Mouse (Mus musculus) adrenal gland, postnatal 14 days (tissue): ENCODE data around the gene Adam19. TPM values are rescaled to one million over a fixed set of nuclear protein-coding genes. Genes with fewer than 3 reads are reported as not detected.

ENCODE experiments used
- DNase-seq: peaks from one replicate; pipeline ENCODE4 v3.0.0; 2021; ENCODE audit warnings: mixed read lengths
- total RNA-seq: library from RNA; stranded (reverse); gene quantifications from 2 replicates; pipeline ENCODE4 v1.2.3, GENCODE M21; 2021

The Adam19 gene
- total RNA-seq, 1 experiment from 2014 or later = 10.7 TPM

DNA sequence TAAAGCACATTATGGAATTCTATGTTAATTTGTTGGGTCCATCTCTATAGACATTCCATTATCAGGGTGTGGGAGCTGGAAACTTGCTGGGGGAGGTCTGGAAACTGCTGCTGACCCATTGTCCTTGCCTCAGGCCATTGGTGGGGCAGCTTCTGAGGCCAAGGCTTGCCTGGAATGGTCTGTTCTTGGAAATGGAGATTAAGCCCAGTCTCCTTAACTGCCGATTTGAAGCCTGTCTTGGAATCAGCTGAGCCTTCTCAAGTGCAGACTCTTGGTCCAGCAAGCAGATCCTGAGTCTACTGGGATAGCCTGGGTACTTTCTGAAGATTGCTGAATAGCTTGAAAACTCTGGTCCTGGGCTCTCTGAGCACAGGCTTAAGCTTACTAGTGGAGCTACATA is 51.3 kb downstream of the Adam19 start:
- no peak for DNase-seq

DNA sequence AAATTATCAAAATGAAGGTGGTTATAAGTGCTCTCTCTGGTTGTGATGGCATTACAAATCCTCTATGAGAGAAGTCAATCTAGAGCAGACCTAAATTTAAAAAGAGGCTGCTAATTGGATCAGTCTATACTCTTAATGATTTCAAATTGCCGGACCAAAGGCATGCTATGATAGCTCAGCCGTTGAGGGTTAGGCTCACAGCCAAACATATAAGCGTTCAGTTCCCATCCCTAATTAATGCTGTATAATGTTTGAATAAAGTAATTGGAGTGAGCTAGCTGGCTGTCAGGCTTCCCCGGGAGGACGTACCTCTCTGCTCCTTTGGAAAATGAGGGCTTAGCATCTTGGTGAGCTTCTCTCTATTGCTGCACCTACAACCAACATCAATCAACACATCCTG is 53.4 kb downstream of the Adam19 start:
- DNase-seq = no peak

DNA sequence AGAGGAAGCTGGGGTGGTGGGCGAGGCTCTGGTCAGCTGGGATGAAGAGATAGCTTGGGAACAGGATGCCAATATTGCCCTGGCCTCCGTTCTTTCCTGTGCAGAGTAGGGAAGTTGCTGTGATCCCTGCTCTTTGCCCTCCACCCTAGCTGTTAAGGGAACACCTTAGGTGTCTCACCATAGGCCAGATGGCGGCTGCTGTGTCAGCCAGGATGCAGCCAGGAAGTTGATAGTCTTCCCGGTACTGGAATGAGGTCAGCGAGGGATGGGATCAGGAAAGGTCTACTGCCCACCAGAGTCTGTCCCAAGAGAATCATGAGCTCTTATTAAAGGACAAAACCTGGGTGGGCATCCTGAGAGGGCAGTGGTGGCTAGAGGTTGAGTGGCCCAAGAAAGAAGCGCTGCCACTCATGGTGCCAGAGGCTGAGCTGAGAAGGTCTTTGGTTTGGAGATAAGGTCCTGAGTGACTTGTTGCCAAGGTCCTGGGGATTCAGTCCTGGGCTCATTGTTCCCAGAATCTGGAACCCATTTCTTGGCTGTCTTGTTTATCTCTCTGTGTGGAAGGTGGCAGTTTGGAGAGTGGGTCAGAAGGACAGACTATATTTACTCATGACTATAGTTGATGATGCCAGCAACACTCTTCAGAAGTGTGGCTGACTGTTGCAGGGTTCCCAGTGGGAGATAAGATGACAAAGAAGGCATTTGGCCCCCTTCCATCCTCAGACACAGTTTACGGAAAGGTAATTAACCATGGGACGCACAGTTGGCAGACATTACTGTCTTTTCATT is 54.6 kb downstream of the Adam19 start:
- DNase-seq = no peak

DNA sequence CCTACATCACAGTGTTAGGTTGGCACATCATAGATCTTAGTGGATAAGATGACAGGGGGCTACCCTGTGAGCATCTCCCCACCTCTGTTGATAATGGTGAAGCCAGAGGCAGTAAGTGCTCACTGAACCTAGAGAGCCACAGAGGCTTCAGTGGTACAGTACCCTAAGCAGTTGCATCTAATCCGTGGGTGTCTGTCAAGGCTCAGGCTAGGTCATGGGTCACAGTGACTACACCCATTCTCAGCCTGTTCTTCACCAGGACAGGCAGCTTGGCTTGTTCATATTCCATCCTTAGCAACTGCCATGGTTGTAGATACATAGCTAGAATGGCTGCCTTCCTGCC is 55.1 kb downstream of the Adam19 start:
- no peak for DNase-seq

DNA sequence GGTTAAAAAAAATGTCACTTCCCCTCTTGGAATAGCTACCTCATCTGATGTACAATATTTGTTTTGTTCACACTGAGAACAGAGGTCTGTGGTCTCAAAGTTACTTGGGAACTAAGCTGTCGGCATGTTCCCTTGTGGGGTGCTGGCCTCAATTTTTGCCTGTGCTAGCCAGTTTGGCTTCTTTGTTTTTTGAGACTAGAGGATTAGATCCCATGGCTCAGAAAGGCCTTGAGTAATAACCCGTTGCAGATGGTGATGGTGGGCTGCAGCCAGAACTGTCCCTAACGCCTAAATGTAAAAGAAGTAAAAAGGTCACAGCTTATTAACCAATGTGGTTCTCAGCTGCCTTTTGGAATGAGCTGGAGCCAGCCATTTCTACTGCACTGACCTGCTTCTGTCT is 57.4 kb downstream of the Adam19 start:
- no peak for DNase-seq

DNA sequence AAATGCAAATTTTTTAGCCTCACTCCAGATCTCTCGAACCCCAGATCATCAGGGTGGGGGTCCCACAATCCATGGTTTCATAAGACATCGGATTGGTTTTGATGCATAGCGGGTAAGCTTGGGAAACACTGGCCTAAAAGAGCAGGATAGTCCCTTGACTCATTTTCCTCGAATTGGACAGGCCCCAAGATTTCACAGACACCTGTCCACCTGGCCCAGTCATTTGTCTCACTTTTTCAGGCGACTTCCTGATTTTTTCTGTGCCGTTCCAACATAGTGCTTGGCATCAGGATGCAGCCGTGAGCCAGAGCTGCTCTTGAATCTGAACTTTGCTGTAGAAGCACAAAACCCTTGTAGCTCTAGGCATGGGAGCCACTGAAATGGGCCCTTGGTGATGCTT is 58.4 kb downstream of the Adam19 start:
- no peak for DNase-seq

DNA sequence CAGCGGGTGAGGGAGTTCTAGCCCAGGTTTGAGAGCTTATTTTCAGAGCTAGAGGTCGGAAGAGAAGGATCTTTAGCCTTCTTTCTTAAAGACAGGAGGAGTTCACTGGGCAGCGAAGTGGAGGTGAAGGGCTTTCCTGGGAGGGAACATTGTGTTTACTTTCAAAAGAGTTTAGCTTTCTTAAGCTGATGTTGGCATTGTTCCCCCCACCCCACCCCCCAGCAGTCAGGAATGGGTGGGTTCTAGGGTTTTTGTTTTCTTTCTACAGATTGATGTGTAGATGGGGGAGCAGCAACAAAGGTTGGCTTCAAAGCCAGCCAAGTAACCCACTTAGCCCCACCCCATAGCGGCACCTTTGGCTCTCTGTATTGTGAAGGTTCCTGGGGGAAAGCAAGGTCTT is 59.2 kb downstream of the Adam19 start:
- DNase-seq = no peak

DNA sequence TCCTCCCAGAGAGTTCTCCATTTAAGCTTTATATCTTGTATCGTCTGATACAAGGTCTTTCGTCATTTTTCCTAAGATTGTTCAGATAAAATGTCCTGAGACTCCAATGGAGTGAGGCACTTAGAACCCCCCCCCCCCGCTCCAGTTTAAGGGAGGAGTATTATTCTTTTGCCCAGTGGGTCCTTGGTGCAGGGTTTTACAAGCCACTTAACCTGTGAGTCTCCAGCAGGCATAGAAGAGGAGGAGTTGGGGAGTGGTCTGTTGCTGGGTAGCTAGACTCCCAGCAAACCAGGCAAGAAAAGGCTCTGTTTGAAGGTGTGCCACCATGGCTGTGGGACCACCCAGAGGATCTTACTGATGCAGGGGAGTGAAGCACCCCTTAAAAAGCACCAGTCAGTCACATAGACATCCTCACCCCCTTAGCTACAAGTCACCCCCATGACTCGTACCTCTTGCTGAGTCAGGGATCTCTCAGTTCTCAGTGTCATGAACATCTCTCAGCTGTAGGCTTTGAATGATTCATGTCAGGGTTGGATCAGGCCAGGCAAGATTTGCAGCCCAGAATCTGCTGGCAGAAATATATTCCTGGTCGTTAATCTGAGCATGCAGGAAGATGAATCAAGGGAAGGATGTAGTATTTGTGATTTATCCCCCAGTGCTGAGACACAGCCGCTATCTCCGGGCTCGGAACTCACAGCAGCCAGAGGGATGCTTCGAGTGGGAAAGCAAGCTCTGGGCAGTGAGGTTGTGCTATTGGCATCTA is 59.8 kb downstream of the Adam19 start:
- peak; percentile 58 for DNase-seq

DNA sequence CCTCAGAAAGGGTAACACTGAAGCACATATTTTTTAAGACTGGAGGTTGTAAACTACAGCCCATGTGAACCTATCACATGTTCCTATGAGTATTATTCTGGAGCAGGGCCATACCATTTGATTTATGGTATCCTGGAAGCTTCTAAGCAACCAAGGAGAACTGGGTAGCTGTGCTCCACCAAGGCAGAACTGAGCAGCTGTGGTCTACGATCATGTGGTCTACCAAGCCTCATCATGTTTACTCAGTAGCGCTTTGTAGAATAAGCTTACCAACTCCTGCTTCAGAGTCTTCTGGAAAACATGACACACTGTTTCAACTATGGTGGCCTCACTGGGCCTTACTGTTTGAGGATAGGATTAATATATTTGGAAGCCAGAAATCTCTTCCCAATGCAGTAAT is 60.7 kb downstream of the Adam19 start:
- no peak for DNase-seq

DNA sequence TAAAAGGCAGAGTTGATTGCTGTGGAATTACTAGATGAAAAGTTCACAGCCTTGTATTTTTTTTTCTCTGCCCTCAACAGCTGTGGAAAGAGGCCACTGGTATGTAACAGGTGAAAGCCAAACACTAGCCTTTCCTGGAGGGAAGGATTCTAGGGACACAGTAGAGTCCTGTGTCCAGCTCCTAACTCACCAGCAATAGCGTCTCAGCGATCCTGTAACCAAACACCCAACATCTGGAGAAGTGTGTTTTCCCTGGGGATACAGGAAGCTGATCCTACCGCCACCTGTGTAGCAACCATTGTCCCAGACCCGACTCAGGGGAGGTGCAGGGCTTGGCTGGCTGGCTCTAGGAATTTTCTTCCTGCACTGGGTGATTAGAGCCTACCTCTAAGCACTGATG is 63.8 kb downstream of the Adam19 start:
- no peak for DNase-seq

DNA sequence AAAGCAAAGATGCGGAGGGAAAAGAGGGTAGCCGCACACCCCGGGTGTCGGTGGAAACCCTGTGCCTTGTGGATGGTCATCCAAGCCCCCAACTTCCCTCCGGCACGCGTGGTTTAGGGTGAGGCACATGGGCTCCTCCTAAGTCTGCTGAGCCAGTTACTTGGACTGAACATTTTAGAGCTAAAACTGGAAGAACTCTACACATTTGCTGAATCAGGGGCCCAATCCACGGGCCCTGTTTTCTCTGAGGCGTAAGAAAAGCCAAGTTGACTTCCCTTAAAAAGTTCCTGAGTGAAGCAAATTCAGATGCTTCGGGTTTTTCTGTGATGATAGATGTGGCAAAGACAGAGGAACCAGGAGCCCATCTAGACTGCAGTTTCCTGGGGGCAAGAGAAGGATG is 64.3 kb downstream of the Adam19 start:
- no peak for DNase-seq

DNA sequence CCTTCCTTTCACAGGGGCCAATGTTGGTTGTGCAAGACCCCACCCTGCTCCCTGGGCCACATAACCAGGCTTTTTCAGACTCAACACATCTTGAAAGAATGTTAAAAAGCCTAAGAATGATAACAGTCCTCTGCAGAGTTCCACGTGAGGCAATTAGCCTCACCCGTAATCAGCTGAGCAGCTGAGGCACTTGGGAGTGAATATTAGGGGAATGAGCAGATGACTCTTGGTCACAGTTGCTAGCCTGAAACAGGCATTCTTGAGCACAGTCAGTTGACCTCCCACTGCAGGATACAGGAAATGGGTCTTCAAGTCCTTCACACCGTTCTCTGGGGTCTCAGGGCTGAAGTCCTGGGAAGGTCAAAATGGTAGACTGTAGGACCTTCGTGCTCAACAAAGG is 65.9 kb downstream of the Adam19 start:
- no peak for DNase-seq

DNA sequence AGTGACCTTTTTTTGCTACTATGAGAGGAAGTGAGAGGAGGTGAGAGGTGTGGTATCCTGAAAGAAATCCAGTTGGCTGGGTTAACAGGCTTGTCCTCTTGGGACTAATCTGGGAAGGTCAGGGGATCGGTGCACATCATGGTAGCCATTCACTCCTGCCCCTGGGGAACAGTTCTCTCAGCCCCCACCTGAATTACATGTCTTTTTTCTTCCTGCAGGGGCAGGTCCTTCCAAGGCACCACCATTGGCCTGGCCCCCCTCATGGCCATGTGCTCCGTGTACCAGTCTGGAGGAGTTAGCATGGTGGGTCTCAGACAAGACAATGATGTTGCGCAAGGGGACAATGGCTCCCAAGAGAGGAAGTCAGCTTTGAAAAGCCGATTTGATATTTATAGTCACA is 67.1 kb downstream of the Adam19 start:
- DNase-seq = no peak

DNA sequence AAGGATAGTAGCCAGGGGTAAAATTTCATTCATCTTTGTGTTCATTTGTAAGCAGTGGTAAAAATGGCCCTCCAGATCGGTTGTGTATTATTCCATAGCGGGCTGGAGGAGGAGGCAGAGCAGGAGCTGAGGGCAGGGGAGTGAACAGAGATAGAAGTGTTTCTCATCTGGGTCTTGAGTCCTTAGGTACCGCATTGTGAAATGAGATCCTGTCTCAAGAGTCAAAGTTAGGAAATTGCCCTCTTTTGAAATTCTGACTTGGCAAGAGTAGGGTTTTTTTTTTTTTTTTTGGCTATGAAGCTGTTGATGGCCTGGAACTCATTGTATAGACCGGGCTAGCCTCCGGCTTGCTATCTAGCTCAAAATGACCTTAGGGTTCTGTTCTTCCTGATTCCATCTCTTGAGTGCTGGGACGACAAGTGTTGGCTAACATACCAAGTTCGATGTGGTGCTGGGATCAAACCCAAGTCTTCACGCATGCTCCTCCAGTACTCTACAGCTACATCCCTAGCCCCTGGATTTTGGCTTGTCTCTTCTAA is 67.6 kb downstream of the Adam19 start:
- DNase-seq = no peak

DNA sequence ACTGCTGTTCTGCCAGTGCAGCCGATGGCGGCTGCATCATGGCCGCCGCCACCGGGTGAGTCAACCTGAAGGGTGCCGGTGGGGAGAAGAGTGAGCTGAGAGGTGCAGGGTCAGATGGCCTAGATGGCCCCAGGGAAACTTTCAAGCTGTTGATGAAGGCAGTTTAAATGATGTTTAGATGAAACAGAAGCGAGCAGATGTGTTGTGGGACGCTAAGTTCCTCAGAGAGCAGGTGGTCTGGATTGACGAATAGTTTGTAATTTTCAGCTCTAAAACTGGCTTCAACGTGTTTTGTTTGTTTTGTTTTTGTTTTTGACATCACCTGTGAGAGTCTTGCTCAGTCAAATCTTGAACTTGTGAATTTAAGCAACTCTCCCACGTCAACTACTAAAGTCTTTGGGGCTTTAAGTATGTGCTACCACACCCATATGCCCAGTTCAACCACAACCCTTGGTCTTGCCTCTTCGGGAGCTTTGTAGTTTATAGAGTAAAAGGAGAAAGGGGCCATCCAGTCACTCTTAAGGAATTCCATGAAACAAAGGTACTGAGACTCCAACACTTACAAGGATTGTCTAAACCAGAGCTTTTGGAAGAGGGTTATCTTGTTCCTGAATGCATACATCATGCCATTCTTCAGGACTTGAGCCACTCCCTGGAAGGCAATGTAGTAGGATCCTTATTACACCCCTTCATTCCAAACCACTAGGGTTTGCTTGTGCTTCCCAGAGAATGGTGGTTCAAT is 69.5 kb downstream of the Adam19 start:
- no peak for DNase-seq

DNA sequence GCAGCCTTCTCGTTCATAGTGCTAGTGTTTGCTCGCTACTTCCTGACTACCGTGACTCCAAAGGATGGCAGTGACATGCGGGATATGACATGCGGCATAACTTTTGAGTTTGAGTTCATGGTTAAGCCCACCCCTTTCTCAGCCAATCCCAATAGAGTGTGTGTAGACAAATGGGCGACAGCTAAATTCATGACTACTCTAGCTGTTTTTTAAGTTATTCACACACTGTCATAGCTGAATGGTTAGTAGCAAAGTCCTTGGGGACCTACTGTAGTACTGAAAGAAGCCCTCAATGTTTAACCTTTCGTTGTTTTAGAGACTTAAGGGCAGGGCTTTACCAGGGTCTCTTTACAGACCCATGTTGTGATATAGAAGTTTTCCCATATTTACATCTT is 70.0 kb downstream of the Adam19 start:
- no peak for DNase-seq

DNA sequence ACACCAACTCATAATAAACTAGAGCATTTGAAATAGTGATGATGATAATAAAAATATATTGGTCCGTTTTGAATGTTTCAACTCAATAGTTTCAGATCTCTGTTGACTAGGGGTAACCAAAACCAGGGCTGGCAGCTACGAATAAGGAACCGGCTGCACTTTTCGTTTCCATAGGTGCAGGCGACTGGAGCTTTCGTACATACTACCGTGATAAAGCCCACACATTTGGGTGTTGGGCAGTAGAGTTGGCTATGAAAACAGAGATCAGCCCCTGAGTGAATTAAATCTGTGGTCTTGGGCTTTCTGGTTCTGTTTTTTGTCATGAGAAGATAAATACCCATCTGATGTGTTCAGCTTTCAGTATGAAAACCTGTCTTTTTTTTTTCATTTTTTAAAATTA is 70.5 kb downstream of the Adam19 start:
- DNase-seq = no peak

DNA sequence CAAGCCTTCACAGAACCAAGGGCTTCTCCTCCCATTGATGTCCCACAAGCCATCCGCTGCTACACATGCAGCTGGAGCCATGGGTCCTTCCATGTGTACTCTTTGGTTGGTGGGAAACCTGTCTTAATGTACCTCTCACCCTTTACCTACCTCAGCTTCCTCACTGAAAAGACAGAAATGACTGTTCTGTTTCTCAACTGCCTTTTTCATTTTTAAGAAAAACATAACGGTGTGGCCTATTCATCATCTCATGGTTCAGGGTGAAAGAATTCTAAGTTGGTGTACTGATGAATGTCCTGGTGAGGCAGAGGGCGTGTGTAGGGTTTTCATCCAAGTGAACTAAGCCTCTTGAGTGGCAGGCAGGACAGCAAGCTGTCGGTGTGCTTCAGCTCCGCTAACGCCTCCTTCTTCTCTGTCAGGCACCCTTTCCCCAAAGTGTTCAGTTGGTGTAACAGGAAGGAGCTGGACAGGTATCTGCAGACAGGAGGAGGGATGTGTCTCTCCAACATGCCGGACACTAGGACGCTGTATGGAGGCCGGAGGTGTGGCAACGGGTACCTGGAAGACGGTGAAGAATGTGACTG is 71.1 kb downstream of the Adam19 start:
- DNase-seq = no peak

DNA sequence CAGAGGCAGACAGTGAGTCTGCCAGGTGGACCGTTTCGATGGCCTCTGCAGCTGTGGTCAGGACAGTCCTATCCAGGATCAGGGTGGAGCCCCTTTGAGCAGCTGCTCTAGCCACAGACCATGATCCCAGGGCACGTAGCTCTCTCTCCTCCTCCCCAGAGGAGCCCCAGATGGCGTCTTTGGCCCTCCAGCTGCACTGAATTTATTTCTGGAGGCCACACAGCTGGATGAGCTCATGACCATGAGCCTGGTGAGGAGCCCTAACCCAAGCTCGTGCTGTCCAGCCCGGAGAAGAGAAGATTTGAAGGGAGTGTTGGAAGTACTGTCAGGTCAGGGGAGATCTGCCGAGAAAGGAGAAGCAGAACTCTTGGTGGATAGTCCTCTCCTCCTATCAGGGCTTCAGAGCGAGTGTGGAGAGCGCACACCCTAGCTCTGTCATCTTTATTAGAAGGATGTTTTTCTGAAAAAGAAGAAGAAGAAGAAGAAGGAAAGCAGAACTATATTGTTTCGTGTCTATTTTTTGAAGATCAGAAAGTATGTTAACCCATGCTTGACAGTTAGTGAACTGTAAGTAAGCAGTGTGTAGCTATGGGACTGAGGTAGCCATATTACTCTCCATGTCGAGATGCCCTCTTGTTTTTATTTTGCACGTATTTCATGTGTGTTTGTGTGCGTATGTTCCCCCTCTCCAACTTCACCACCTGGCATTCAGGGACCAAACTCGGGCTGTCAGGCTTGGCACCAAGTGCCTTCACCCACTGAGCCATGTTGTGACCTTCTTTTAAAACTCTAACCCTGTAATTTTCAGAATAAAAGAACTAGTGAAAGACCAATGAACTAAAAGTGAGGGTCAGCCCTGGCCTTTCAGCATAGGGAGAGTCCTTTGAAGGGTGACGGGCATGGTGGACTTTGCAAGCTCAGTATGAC is 72.1 kb downstream of the Adam19 start:
- DNase-seq = no peak

DNA sequence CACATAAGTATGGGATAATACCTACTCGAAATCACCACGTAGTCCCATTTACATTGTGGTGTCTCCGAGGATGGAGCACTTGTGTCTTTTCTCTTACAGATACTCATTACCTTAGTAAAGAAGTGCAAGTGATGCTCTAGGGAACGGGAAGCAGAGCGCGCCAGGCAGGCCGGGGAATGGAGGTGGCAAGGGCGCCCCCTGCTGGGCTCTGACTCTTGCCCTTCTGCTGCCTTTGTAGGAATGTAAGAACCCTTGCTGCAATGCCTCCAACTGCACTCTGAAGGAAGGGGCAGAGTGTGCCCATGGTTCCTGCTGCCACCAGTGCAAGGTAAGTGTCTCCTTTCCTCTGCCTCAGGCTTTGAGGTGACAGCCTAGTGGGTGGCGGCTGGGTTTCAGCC is 72.8 kb downstream of the Adam19 start:
- peak; percentile 88 for DNase-seq
